ENCODE assay signal across 12 mouse cellular contexts in genomic region chr11:82847571-82848000, GRCm38 (mm10). TPM values are rescaled to one million over a fixed set of nuclear protein-coding genes. Genes with fewer than 3 reads are reported as not detected.
DNase-seq lines count a peak whose midpoint lies in the region; ATAC-seq and TF ChIP-seq lines count a peak whose summit lies in the region.
"Had no signal": no experiment of that assay in that cellular context is flagged by ENCODE, and none has a peak within 500 bp of the region (broad histone marks: within the 10 kb centered on the region; RNA-seq: fewer than 3 reads in every experiment).

No protein-coding gene starts in this region.

- no peaks in the 10 kb centered on the region for H3K27me3 ChIP-seq in kidney, adult 2 months (replicated peaks; ENCODE audit: control insufficient read depth, insufficient read depth, low read length)
- no peaks in the 10 kb centered on the region for H3K27me3 ChIP-seq in Patski

- in situ Hi-C loops in Patski (cut with MboI; ENCODE audit: low pct_unique_long_range_greater_than_20kb) = no loop called here

- peaks cover 32% of the 10 kb centered on the region for H3K4me1 ChIP-seq in kidney, adult 2 months (ENCODE audit: control insufficient read depth, insufficient read depth, low read length)

- H3K36me3 ChIP-seq in kidney, adult 2 months (ENCODE audit: control insufficient read depth, insufficient read depth, low read length) = no peaks in the 10 kb centered on the region

- WGBS in kidney, adult 2 months = 38% methylated on average over 6 of the region's 6 CpGs

- H3K4me3 ChIP-seq in kidney, adult 2 months (ENCODE audit: insufficient read depth, low read depth, low read length) = no peak overlapping the region

- TF ChIP-seq CTCF in kidney, adult 2 months (conservative IDR thresholded peaks at IDR 0.05; ENCODE audit: insufficient read depth, insufficient read length, low read depth, low read length) = no peak
- TF ChIP-seq CTCF in Patski (IDR thresholded peaks at IDR 0.05) = no peak

- peak; percentile 71 for ATAC-seq in Patski
- ATAC-seq in megakaryocyte progenitor cell, adult 5-6 weeks (replicated peaks; ENCODE audit: poor library complexity) = peak; percentile 76

- peak overlapping the region; percentile 81 for H3K27ac ChIP-seq in kidney, adult 2 months (ENCODE audit: insufficient read depth, low read depth, low read length)

- CTCF ChIA-PET in Patski (lab: Charles Lee) = interaction anchor here (0.7 to 4.3 kb wide), 6 partner anchors 10 to 48 kb away, joined by 3 to 18 read pairs (median 5); no protein-coding TSS in a partner anchor

- no peak for TF ChIP-seq POLR2A in kidney, adult 2 months (IDR thresholded peaks at IDR 0.05; ENCODE audit: low read depth, low read length)

- POLR2A ChIA-PET in Patski (lab: Charles Lee) = interaction anchor here (1.3 kb wide), 1 partner anchor 20 kb away, joined by 4 read pairs; no protein-coding TSS in a partner anchor

- peak; percentile 49 for DNase-seq in kidney, adult 2 months
- no peak for DNase-seq in kidney, adult 8-10 months
- DNase-seq in Patski (ENCODE audit: low read depth, low spot score) = no peak
- DNase-seq in c-Kit-positive CD71-positive TER-119-positive erythroid progenitor cells, embryonic 14.5 days (ENCODE audit: low spot score) = peak; percentile 94
- no peak for DNase-seq in layer of hippocampus, adult 11-12 months (ENCODE audit: low spot score)
- no peak for DNase-seq in gastrocnemius, postnatal 10 days
- DNase-seq: cerebellum, postnatal 36 days; kidney, postnatal 10 days had no signal

RNA-seq across cellular contexts. Expression of gene Rffl, which starts 23.4 kb away (rescaled TPM):
- 15.3 and 19.4 TPM in 2 replicates for polyA plus RNA-seq in kidney, adult 2 months (2012; rRNA removed)
- polyA plus RNA-seq in Patski (2021) = 12.7 TPM
- total RNA-seq in megakaryocyte progenitor cell, adult 5-6 weeks (2015) = 26.3 and 27.5 TPM in 2 replicates
- 18.3 and 18.9 TPM in 2 replicates for total RNA-seq in megakaryocyte progenitor cell, adult 5-6 weeks (2017)
- 1 to 10 TPM; 5.5 to 7.6 TPM for total RNA-seq in gastrocnemius, postnatal 10 days (2021)

RNA-seq across cellular contexts. Expression of gene Rad51d, which starts 42.8 kb away (rescaled TPM):
- 13.7 and 15.7 TPM in 2 replicates for polyA plus RNA-seq in kidney, adult 2 months (2012; rRNA removed)
- 20.3 TPM for polyA plus RNA-seq in Patski (2021)
- 14.7 and 15.6 TPM in 2 replicates for total RNA-seq in megakaryocyte progenitor cell, adult 5-6 weeks (2015)
- 9.8 and 10.6 TPM in 2 replicates for total RNA-seq in megakaryocyte progenitor cell, adult 5-6 weeks (2017)
- 1 to 10 TPM; 5.4 to 8.0 TPM for total RNA-seq in gastrocnemius, postnatal 10 days (2021)

RNA-seq across cellular contexts. Expression of gene Fndc8, which starts 44.3 kb away (rescaled TPM):
- 0.13 and 0.19 TPM in 2 replicates for polyA plus RNA-seq in kidney, adult 2 months (2012; rRNA removed)
- polyA plus RNA-seq in Patski (2021) = 0.03 TPM
- total RNA-seq in megakaryocyte progenitor cell, adult 5-6 weeks (2015) = not detected in 2 replicates
- total RNA-seq in megakaryocyte progenitor cell, adult 5-6 weeks (2017) = not detected in 2 replicates
- not detected for total RNA-seq in gastrocnemius, postnatal 10 days (2021)
- total RNA-seq: ES-E14; heart, postnatal 25 days; neutrophil, adult 5-6 weeks had no signal

Comparison
In these comparisons a context has a peak if more than half of its experiments do, and no peak if none do; other contexts are left out.
1. DNase-seq: peak in kidney, adult 2 months (single experiment) and c-Kit-positive CD71-positive TER-119-positive erythroid progenitor cells, embryonic 14.5 days (single experiment); none in kidney, adult 8-10 months (0 of 2), Patski (single experiment), layer of hippocampus, adult 11-12 months (single experiment) and gastrocnemius, postnatal 10 days (single experiment).